Mouse (Mus musculus): ENCODE data around the gene Ssbp4.
"Not testable (repeated sequence)": the region's sequence is repeated elsewhere in the genome, so short reads cannot be mapped to it uniquely, and the experiment has no call there.

The Ssbp4 gene

DNA sequence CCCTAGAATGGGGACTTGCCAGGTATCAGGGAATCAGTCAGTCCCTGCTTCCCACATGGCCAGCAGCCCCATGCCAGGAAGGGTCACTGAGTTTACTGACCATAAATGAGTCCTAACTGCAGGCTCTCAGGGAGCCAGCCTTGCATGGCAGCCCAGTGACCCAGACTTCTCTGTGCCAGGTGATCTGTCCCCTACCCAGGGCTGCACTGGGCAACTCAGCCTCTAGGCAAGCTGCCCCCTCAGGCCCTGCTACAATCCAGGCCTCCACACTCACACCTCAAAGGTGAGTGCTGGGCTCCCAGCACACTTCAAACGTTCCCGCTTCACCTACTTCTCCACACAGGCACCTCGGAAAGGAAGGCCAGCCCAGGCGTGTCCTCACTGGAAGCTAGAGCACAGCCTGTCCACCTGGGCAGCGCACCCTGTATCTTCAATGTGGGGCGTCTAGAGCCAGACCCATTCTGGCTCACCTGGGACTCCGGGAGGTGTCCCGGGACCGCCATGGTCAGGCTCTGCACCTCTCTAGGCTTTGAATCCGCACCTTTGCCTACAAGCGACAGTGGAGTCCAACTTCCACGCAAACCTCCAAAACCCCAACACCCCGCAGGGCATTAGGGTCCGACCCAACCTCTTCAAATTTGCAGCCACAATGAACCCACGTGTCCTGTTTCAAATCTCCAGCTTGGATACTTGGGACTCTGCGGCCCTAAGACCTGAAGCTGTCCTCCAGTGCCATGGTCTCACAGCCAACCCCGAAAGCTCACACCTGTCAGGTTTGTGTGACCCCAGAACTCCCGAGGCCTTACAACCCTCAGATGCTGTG is 1.7 kb downstream of the Ssbp4 start:
- DNase-seq: peak; percentile 36

DNA sequence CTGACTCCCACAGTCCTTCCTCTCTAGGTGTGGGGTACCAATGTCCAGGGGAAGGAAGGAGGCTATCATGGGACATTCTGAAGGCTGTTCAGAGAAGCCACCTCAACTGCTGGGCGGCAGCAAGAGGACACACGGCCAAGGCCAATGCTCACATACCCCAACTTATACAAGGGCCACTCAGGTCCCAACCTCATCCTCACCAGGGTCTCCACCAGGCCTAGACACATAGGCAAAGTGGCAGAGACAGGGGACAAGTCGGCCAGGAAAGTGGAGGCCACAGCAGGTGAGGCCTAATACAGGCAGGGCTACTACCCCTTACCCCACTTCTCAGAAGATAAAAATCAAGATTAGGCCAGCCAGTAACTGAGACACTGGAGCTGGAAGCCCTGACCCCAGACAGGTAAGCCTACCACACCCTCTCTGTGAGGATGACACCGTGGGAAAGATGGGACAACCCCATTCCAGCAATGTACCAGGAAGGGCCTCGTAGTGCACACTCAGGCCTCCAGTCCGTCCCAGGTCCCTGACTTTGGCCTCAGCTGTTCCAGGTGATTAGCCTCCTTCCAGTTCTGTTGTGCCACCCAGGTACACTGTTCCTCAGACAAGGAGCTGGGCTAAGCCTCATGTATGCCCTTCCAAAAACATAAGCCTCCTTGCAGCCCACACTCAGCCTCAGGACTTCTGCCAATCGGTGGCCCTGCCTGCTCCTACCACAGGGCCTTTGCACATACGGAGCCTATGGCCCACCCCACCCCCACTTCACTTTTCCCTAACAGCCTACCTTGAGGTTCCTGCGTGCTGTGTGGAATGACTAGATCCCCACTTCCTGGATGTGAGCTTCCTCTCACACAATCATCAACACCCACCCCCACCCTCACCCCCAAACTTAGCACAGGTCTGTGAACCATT is 2.5 kb downstream of the Ssbp4 start:
- no peak for DNase-seq

DNA sequence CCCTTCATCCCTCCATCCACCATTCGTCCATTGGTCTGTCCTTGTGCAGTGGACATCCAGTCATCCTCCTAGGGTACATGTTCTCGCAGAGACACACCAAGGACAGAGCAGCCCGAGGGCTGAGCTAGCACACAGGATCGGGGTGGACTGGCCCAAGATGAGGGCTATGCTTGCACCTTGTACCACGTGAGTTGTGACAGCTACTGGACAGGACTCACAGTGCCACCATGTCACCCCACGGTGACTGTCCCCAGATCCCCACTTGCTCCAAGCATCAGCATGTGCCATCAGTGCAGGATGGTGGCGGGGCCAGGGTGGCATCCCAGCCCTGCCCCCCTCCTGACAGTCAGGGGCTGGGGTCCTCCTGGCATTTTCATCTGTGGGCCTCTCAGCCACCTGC is 4.1 kb downstream of the Ssbp4 start:
- DNase-seq: no peak

DNA sequence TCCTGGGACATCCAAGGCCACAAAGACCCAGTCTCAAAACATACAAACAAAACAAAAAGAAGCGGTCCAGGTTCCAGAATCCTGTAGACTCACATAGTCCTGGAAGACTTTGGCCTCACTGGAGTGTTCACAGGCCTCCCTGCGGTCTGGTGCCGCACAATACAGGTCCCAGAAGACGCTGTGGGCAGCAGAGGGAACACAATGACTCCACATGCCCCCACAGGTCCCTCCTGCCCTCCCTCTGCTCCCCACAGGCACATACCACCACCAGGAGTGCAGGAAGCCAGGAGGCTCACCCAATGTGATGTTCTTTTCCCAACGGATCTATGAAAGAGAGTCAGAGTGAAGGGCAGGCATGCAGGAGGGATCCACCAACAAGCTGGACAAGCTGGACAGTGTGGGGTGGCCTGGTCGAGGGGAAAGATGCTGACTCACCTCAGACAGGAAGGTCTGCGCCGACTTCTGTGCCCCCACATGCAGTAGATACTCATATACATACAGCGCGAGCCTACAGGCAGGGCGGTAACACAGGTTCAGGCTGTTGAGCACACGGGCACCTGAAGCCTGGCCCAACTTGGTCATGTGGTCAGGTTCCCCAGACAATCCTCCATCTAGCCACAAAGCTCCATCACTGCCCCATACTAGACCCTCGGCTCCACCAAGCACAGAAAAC is 6.4 kb downstream of the Ssbp4 start:
- DNase-seq: no peak

DNA sequence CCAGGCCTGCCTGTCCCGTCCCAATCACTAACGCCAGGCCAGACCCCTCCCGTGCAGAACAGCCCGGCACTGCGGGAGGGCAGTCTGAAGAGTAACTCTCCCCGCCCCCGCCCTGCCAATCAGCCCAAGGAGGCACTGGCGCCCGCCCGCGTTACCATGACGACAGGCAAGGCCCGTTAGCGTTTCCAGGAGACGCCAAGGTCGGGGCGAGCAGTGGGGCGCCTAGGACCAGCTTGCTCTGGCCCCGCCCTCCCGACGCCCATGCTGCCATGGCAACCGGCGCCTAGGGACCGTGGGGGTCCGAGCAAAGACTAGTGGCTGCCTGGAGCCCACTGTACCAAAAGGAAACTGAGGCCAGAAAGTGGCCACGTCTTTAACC is 7.4 kb downstream of the Ssbp4 start:
- DNase-seq: peak; percentile 81

DNA sequence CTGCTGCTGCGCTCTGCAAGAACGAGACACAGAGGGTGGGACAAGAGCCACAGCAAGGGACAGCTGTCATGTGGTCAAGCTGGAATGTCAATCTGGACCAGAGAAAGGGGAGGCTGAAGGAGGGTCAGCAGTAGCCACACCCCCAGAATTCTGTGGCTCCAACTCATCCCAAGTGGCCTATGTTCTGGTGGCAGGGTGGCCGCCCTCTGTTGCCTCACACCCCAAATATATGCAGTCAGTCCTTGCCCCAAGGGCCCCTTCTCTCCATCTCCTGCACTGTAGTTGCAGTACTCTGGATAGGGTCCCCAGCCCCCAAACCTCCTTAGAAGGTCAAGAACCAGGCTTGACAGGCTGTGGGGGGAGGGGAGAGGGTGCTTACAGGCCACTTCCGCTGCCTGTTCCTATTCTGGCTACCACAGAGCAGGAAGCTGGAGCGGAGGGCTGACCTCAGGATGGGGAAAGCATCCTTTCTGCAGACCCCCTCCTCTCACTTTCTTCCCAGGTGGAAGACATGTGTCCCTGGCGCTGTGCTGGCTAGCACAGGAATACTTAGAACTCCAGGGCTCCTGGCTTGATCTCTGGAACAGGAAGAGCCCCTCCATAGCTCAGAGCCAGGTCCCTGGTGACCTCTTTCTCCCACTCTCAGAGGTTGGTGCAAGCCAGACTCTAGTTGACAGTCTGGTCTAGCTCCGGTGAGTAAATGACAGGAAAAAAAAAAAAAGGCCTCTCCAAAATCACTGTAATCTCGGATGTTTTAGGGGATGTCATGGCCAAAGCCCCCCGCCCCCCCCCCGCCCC is 8.0 kb downstream of the Ssbp4 start:
- peak; percentile 54 for DNase-seq

DNA sequence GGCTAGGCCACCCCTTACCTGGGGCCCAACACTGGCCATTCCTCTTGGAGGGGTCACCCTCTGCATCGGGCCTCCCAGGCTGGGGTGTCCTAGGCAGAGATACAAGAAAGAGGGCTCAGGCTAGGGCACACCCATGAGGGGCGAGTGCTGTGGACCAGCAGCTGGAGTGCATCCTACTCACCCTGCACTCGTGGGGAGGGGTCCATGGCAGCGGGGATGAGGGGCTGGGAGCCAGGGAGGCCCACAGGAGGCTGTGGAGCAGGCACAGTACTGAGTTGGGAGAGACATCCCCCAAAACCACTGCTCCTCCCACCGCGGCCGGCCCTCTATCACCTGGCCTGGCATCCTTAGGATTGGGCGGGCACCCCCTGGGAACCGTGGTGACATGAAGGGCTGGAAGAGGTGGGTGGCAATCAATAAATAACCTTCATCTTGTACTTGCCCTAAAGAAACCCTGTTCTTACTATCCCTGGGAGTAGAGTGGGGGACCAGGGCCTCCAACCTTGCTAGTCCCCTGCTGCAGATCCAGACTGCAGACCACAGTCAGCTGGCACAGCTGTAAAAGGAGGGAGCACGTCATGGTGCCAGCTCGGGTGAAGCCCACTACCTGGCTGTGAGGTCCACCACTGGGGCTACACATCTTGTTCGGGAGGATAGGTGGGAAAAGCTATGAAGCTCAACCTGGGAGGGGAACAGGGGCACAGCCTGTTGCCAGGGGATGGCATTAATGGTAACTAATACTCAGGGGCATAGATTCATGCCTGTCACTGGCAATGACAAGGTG is 9.0 kb downstream of the Ssbp4 start:
- DNase-seq: no peak

DNA sequence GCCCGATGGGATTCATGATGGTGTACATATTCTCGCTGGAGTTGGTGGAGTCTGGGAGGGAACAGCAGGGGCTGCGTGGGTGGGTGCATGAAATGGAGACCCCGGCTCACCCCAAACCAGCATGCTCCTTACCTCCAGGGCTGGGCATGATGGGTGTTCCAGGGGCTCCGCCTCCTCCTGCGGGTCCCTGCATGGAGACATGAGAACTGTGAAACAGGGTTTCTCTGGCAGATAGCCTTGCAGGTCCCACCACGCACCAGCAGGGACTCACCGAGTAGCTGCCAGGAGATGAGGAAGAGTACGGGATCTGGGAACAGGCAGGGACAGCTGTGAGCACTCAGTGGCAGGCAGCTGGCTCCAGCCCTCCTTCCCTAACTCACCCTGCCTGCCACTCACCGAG is 9.9 kb downstream of the Ssbp4 start:
- no peak for DNase-seq

DNA sequence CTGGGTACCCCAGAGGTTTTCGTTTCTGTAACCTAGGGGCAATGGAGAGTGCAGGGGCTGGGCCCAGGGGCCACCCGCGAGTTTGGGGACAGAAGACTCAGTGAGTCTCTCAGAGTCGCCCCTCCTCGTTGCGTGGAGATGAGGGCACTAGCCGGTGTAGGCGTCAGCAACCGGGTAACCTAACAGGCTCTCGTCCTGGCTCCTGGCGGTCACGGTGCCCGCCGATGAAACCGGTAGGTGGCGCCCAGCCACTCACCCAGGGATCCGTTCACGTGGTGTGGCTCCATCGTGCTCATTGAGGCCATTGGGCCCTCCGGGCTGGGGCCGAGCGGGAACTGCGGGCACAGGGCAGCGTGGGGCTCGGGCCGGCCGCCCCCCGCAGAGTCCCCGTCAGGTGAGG is 10.4 kb downstream of the Ssbp4 start:
- peak; percentile 90 for DNase-seq

DNA sequence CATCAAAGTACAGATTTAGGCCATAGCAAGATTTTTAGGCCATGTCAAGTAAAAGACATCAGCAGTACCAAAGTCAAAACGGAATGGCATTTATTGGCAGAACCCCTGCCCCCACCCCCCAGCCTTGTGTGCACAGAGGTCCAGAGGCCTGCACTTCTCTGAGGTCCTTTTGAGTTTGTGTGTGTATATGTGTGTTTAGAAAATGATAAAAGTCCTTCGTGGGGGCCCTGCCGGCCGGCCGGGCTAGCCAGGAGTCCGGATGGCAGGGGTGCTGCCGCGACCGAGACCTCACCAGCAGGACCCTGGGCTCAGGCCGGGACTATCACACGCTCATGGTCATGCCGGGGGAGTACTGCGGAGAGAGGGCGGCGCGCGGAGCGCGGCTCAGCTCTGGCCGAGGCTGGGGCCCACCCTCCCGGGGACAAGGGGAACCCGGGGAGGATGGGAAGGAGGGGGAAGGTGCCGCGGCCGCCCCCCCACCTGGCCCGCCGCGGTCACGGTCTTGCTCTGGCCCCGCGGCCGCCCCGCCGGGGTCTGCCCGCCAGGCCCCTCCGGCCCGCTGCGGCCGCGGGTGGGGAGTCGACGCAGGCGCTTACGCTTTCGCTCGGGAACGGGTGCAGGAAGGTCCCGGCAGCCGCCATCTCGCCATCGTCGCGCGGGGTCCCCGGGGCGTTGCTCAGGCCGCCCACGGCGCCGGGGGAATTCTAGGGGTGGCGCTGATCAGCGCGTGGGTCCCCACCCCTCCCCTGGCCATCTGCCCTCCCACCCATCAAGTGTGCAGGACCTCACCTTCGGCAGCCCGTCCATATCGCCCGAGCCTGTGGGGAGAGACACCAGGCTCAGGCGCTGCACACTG is 11.0 kb downstream of the Ssbp4 start:
- no peak for DNase-seq

DNA sequence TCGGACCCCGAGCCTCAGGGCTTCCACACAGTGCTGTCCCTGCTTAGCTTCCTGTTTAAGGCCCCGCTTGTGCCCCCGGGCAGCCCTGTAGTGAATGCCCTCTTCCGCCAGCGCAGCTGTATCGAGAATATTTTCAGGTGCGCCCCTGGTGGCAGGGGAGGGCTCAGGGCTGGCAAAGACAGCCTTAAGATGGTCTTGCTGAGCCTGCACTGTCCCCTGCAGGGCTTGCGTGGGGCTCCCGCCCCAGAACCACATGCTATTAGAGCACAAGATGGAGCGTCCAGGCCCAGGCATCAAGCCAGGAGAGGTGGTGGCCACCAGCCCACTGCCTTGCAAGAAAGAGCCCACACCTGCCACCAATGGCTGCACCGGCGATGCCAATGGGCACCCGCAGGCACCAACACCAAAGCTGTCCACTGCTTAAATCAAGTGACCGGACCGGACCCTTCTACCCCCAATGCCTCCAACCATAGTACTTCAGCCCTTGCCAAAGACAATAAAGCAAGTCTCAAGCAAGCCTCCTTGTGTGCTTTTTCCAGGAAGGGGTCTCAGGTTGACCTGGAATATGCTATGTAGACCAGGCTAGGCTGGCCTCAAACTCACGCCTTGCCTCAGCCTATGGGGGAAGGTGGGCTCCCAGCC is 11.8 kb downstream of the Ssbp4 start:
- no peak for DNase-seq

DNA sequence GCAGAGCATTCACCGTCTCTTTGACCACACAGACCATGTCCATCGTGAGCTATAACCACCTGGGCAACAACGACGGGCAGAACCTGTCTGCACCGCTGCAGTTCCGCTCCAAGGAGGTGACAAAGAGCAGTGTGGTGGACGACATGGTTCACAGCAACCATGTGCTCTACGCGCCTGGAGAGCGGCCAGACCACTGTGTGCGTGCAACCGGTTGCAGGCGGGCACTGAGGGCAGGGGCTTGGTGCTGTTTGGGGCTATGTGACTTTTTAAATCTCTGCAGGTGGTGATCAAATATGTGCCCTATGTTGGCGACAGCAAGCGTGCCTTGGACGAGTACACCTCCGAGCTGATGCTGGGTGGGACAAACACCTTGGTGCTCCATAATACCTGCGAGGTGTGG is 12.5 kb downstream of the Ssbp4 start:
- DNase-seq: no peak

DNA sequence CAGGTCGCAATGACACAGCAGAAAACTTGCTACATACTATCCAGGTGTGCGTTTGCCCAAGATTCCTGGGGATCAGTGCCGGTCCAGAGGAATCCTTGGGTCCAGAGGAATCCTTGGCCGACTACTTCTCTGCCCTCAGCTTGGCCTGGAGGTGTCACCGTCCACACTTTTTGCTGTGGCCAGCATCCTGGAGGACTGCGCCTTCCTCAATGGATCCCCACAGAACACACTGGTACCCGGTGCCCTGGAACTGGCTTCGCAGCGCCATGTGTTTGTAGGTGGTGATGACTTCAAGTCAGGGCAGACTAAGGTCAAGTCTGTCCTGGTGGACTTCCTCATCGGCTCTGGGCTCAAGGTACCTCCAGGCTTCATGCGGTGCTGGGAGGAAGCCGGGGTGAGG is 12.9 kb downstream of the Ssbp4 start:
- DNase-seq: no peak

DNA sequence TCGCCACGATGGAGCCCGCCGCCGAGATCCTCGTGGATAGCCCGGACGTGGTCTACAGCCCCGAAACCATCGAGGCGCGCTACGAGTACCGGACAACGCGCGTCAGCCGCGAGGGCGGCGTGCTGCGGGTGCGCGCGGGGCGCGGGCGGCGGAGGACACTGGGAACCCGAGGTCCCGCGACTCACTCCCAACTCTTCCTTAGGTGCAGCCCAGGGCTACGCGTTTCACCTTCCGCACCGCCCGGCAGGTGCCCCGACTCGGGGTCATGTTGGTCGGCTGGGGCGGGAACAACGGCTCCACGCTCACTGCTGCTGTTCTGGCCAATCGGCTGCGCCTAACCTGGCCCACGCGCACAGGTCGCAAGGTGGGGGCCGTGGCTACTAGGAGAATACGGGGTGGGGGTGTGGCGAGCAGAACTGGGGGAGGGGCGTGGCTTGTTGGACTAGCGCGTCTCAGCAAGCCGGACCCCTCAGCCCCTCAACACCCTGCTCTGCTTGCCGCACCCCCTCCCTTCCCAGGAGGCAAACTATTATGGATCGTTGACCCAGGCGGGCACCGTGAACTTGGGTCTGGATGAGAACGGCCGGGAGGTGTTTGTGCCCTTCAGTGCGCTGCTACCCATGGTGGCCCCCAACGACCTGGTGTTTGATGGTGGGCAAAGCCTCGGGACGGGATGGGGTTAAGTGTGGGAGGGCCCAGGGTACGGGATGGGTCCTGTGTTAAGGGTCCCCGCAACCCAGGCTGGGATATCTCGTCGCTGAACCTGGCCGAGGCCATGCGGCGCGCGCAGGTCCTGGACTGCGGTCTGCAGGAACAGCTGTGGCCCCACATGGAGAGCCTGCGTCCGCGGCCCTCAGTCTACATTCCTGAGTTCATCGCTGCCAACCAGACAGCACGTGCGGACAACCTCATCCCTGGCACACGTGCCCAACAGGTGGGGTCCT is 13.8 kb downstream of the Ssbp4 start:
- DNase-seq: no peak

DNA sequence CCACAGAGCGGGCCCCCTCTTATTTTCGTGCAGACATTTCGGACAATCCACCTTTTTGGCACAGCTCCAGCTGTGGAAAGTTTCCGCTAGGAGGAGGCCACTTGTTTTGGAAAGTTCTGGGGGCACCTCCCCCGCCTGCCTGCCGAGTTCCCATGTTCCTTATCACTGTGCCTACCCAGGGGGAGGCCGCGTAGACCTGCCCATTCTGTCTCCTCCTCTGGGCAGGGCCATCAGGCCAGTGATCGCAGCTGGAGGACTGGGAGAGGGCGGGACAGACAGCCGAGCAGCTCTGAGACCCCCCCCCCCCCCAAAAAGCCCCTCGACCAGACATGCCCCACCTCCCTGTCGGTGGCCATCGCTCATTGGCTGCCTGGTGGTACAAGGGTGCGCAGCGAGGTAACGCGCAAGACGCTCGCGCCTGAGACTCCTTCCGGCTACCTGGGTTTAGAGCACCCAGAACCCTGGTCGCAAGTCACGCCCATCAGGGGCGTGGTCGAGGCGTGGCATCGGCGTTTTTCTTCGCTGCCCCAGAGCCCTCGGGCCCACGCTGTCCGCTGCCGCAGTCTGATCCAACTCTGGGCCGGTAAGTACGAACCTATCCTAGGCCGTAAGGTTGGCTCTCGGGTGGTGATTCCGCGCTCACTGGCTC is 14.6 kb downstream of the Ssbp4 start, which contains the start of gene Isyna1:
Isyna1 (plus strand) TSS at position 413 of the 649 bp plus-strand sequence.
- peak; percentile 89 for DNase-seq

DNA sequence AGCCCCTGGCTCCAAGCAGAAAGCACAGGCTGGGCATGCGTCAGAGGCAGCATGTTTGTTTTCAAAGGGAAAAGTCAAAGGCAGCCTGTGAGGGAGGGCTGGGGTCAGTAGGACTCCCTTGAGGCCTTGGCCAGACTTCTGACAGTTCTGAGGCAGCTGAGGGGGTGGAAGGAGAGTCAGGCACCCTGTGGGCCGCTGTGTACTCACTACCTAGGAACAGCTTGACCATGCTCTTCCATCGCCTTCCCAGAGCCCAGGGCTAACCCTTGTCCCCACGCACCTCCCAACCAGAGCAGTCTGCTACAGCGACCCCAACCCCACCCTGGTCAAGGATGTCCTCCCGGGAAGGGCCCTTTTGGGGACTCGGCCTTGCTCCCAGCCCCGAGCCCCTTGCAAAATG is 15.5 kb downstream of the Ssbp4 start:
- no peak for DNase-seq

DNA sequence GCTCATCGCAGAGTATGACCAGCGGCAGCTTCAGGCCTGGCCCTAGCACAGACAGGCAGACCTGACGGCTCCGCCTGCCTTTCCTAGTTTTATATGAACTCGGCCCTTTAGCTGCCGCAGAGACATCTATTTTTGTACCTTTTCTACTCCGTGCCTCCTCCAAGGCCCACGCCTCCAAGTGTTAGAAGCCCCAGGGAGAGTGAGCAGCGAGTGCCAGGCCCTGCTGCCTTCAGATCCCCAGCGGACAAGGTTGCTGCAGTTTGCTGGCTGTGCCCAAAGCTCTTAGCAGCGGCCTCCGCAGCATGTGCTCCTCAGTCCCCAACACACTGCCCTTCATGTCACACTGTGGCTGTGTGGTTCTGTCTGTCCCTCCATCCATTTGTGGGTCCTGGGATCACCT is 17.1 kb downstream of the Ssbp4 start:
- DNase-seq: no peak

DNA sequence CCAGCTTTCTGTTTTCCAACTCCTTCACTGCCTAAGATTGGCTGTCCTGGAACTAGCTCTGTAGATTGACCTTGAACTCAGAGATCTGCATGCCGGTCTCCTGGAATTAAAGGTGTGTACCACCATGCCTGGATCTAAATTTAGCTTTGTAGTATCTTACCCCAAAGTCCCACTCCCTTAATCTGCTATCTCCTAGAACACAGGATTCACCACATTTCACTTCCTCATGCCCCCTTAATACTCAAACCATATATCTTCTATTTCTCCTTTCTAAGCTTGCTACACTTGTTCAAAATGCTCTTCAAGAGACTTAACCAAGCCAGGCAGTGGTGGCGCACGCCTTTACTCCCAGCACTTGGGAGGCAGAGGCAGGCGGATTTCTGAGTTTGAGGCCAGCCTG is 20.7 kb downstream of the Ssbp4 start:
- not testable (repeated sequence) for DNase-seq

DNA sequence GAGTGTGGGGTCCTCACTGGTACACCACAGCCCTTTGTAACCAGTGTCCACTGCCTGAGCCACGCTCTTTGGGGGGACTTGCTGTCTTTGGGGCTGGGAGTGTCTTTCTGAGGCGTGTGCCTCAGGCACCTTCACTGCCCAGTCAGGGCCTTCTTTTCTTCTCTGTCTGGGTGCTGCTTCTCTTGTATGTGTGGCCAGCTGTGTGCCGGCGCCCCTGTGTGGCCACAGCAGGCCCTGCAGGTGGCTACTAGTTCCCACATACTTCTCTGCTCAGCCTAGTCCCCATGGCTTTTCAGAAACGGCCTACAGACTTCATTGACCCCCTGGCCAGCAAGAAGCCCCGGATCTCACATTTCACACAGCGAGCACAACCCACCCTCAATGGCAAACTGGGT is 23.4 kb downstream of the Ssbp4 start:
- peak; percentile 76 for DNase-seq

All from kidney, adult 18-20 months (tissue).